8 mouse cellular contexts compared by ENCODE assay signal in the genomic region with DNA sequence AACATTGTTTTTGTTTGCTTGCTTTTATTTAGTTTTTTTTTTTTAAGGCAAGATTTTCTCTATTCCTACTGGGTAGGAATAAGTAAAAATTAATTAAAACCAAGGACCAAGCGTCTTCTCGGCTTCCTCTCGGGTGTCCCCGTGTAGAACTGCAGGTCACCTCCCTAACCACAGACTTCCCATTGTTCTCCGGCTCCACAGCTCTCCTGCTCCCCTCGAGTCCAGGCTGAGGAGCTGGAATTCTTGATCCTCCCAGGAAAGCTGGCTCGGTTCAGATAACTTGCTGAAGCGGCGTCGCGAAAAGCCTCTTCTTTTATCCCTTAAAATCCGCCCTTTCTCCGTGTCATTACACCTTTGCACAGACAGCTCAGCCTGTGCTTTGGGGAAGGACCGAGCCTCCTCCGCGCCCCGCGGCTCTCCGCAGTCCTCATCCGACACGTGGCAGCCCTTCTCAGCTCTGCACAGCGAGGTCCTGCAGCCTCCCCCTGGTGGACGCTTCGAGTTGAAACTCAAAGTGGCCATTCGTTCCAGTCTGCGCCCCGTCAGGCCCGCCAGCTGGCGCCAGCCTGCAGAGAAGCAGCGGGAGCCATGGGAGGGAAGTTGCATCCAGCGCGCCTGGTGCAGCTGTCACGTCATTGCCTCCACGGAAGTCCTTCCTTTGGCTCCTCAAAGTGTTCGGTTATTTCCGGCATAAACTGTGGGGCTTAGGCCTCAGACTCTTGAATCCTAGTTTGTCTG. TPM values are rescaled to one million over a fixed set of nuclear protein-coding genes. Genes with fewer than 3 reads are reported as not detected.
DNase-seq lines count a peak whose midpoint lies in the region; ATAC-seq and TF ChIP-seq lines count a peak whose summit lies in the region.

No protein-coding gene starts in this region.

- peak overlapping the region; percentile 91 for H3K27ac ChIP-seq in embryonic facial prominence, embryonic 13.5 days
- peak overlapping the region; percentile 79 for H3K27ac ChIP-seq in heart, adult 2 months
- peak overlapping the region; percentile 95 for H3K27ac ChIP-seq in limb, embryonic 13.5 days
- H3K27ac ChIP-seq in midbrain, embryonic 16.5 days (ENCODE audit: low read length) = peak overlapping the region; percentile 88

- H3K9ac ChIP-seq in embryonic facial prominence, embryonic 13.5 days = peak overlapping the region; percentile 75
- peak overlapping the region; percentile 50 for H3K9ac ChIP-seq in heart, adult 2 months (ENCODE audit: low read depth, low read length)
- peak overlapping the region; percentile 71 for H3K9ac ChIP-seq in limb, embryonic 13.5 days
- peak overlapping the region; percentile 63 for H3K9ac ChIP-seq in midbrain, embryonic 16.5 days (ENCODE audit: low read depth, low read length)

- peak; percentile 44; the same call in 1 of the 2 replicates for TF ChIP-seq POLR2A in heart, adult 2 months (IDR thresholded peaks at IDR 0.05; ENCODE audit: insufficient read depth, low read depth, low read length)

- peak; percentile 92 for TF ChIP-seq CTCF in heart, adult 2 months (IDR thresholded peaks at IDR 0.05)

- no peaks in the 10 kb centered on the region for H3K27me3 ChIP-seq in embryonic facial prominence, embryonic 13.5 days
- no peaks in the 10 kb centered on the region for H3K27me3 ChIP-seq in heart, adult 2 months (ENCODE audit: control insufficient read depth, insufficient read depth, low read length)
- no peaks in the 10 kb centered on the region for H3K27me3 ChIP-seq in limb, embryonic 13.5 days
- no peaks in the 10 kb centered on the region for H3K27me3 ChIP-seq in midbrain, embryonic 16.5 days (ENCODE audit: control insufficient read depth, insufficient read depth, low read depth, low read length)

- peak; percentile 96 for ATAC-seq in embryonic facial prominence, embryonic 13.5 days (ENCODE audit: insufficient number of reproducible peaks, insufficient read depth, low FRiP score, low TSS enrichment, low read depth)
- peak; percentile 97 for ATAC-seq in limb, embryonic 13.5 days (ENCODE audit: low FRiP score, low read depth)
- ATAC-seq in midbrain, embryonic 16.5 days = peak; percentile 98

- intact Hi-C loops in heart, adult 2 months (cut with DNase I) = loop anchor here (2.0 to 10.0 kb wide), 2 partner anchors 72 to 300 kb away; no protein-coding TSS in a partner anchor

- H3K4me2 ChIP-seq in embryonic facial prominence, embryonic 13.5 days = peak overlapping the region; percentile 59
- peak overlapping the region; percentile 62 for H3K4me2 ChIP-seq in limb, embryonic 13.5 days (replicated peaks)
- H3K4me2 ChIP-seq in midbrain, embryonic 16.5 days (ENCODE audit: low read length) = peak overlapping the region; percentile 53

- peak overlapping the region; percentile 35 for H3K4me3 ChIP-seq in embryonic facial prominence, embryonic 13.5 days
- peak overlapping the region; percentile 38 for H3K4me3 ChIP-seq in heart, adult 2 months
- peak overlapping the region; percentile 39 for H3K4me3 ChIP-seq in limb, embryonic 13.5 days
- peak overlapping the region; percentile 31 for H3K4me3 ChIP-seq in midbrain, embryonic 16.5 days (ENCODE audit: low read depth, low read length)

- no peaks in the 10 kb centered on the region for H3K79me2 ChIP-seq in heart, adult 2 months (replicated peaks; ENCODE audit: control insufficient read depth, insufficient read depth, low read length)

- DNase-seq in 3134 (ENCODE audit: extremely low read depth, insufficient read length, low spot score) = peak; percentile 92
- DNase-seq in adrenal gland, postnatal 36 days = peak; percentile 93 to 94
- peak; percentile 87 to 93 for DNase-seq in heart, adult 2 months
- peak; percentile 88 to 91 for DNase-seq in kidney, adult 8-10 months
- DNase-seq in spleen, postnatal 10 days (ENCODE audit: low spot score in 2 of 2) = peak; percentile 53 to 84

- peaks cover 31% of the 10 kb centered on the region for H3K4me1 ChIP-seq in embryonic facial prominence, embryonic 13.5 days
- H3K4me1 ChIP-seq in heart, adult 2 months (ENCODE audit: control insufficient read depth, insufficient read depth, low read length) = peaks cover 5% of the 10 kb centered on the region
- peaks cover 28% of the 10 kb centered on the region for H3K4me1 ChIP-seq in limb, embryonic 13.5 days
- peaks cover 13% of the 10 kb centered on the region for H3K4me1 ChIP-seq in midbrain, embryonic 16.5 days (ENCODE audit: control insufficient read depth, insufficient read depth, low read length)

- under 1% methylated on average over 36 of the region's 36 CpGs for WGBS in embryonic facial prominence, embryonic 13.5 days
- 2% methylated on average over 36 of the region's 36 CpGs for WGBS in heart, adult 2 months
- under 1% methylated on average over 36 of the region's 36 CpGs for WGBS in limb, embryonic 13.5 days
- under 1% methylated on average over 36 of the region's 36 CpGs for WGBS in midbrain, embryonic 16.5 days

- TF ChIP-seq EP300 in heart, adult 2 months (IDR thresholded peaks at IDR 0.05; ENCODE audit: insufficient read depth, low read depth, low read length) = peak; percentile 91

- H3K36me3 ChIP-seq in embryonic facial prominence, embryonic 13.5 days = no peaks in the 10 kb centered on the region
- H3K36me3 ChIP-seq in heart, adult 2 months (ENCODE audit: control insufficient read depth, insufficient read depth, low read length) = no peaks in the 10 kb centered on the region
- H3K36me3 ChIP-seq in limb, embryonic 13.5 days = no peaks in the 10 kb centered on the region
- H3K36me3 ChIP-seq in midbrain, embryonic 16.5 days (ENCODE audit: control insufficient read depth, insufficient read depth, low read length) = no peaks in the 10 kb centered on the region

- H3K9me3 ChIP-seq in embryonic facial prominence, embryonic 13.5 days = no peaks in the 10 kb centered on the region
- no peaks in the 10 kb centered on the region for H3K9me3 ChIP-seq in limb, embryonic 13.5 days
- no peaks in the 10 kb centered on the region for H3K9me3 ChIP-seq in midbrain, embryonic 16.5 days (replicated peaks; ENCODE audit: control insufficient read depth, low read length, poor library complexity, severe bottlenecking)

RNA-seq across cellular contexts. Expression of gene Rbp7, which starts 9.6 kb away (rescaled TPM):
- total RNA-seq in adrenal gland, postnatal 36 days (2021) = 10 to 100 TPM; 16.5 to 67.6 TPM
- 0.52 TPM in 1 of 2 replicates, not detected in the other for polyA plus RNA-seq in embryonic facial prominence, embryonic 13.5 days (2015; fragmentation: Nextera tagmentation; extraction: Ambion mirVana)
- total RNA-seq in heart, adult 2 months (2021) = 10 to 100 TPM; 56.2 to 61.6 TPM
- 8.7 and 22.9 TPM in 2 replicates for polyA plus RNA-seq in heart, adult 2 months (2012; rRNA removed)
- 0.37 and 0.41 TPM in 2 replicates for polyA plus RNA-seq in limb, embryonic 13.5 days (2015; fragmentation: Nextera tagmentation; extraction: Ambion mirVana)
- 0.43 TPM in 1 of 2 replicates, not detected in the other for polyA plus RNA-seq in midbrain, embryonic 16.5 days (2015; fragmentation: Nextera tagmentation; extraction: Ambion mirVana)

RNA-seq across cellular contexts. Expression of gene Ube4b, which starts 18.6 kb away (rescaled TPM):
- total RNA-seq in adrenal gland, postnatal 36 days (2021) = 10 to 100 TPM; 65.8 to 85.7 TPM
- polyA plus RNA-seq in embryonic facial prominence, embryonic 13.5 days (2015; fragmentation: Nextera tagmentation; extraction: Ambion mirVana) = 48.7 and 49.4 TPM in 2 replicates
- total RNA-seq in heart, adult 2 months (2021) = 10 to 100 TPM; 39.6 to 41.6 TPM
- polyA plus RNA-seq in heart, adult 2 months (2012; rRNA removed) = 37.5 and 40.2 TPM in 2 replicates
- 47.5 and 53.9 TPM in 2 replicates for polyA plus RNA-seq in limb, embryonic 13.5 days (2015; fragmentation: Nextera tagmentation; extraction: Ambion mirVana)
- polyA plus RNA-seq in midbrain, embryonic 16.5 days (2015; fragmentation: Nextera tagmentation; extraction: Ambion mirVana) = 54.1 and 57.9 TPM in 2 replicates

RNA-seq across cellular contexts. Expression of gene Tmem274, which starts 32.0 kb away (rescaled TPM):
- total RNA-seq in adrenal gland, postnatal 36 days (2021) = not detected
- polyA plus RNA-seq in embryonic facial prominence, embryonic 13.5 days (2015; fragmentation: Nextera tagmentation; extraction: Ambion mirVana) = 0.37 TPM in 1 of 2 replicates, not detected in the other
- total RNA-seq in heart, adult 2 months (2021) = not detected
- polyA plus RNA-seq in heart, adult 2 months (2012; rRNA removed) = not detected in 2 replicates
- polyA plus RNA-seq in limb, embryonic 13.5 days (2015; fragmentation: Nextera tagmentation; extraction: Ambion mirVana) = 0.55 and 0.99 TPM in 2 replicates
- not detected in 2 replicates for polyA plus RNA-seq in midbrain, embryonic 16.5 days (2015; fragmentation: Nextera tagmentation; extraction: Ambion mirVana)

RNA-seq across cellular contexts. Expression of gene Nmnat1, which starts 39.9 kb away (rescaled TPM):
- total RNA-seq in adrenal gland, postnatal 36 days (2021) = 10 to 100 TPM; 16.4 to 17.8 TPM
- polyA plus RNA-seq in embryonic facial prominence, embryonic 13.5 days (2015; fragmentation: Nextera tagmentation; extraction: Ambion mirVana) = 9.2 and 10.2 TPM in 2 replicates
- total RNA-seq in heart, adult 2 months (2021) = 10 to 100 TPM; 29.4 to 36.1 TPM
- polyA plus RNA-seq in heart, adult 2 months (2012; rRNA removed) = 20.6 and 26.2 TPM in 2 replicates
- 10.5 and 12.4 TPM in 2 replicates for polyA plus RNA-seq in limb, embryonic 13.5 days (2015; fragmentation: Nextera tagmentation; extraction: Ambion mirVana)
- polyA plus RNA-seq in midbrain, embryonic 16.5 days (2015; fragmentation: Nextera tagmentation; extraction: Ambion mirVana) = 5.9 and 8.1 TPM in 2 replicates

RNA-seq across cellular contexts. Expression of gene Lzic, which starts 39.9 kb away (rescaled TPM):
- total RNA-seq in adrenal gland, postnatal 36 days (2021) = 10 to 100 TPM; 28.5 to 29.3 TPM
- 56.5 TPM in 2 replicates for polyA plus RNA-seq in embryonic facial prominence, embryonic 13.5 days (2015; fragmentation: Nextera tagmentation; extraction: Ambion mirVana)
- 10 to 100 TPM; 62.1 to 66.9 TPM for total RNA-seq in heart, adult 2 months (2021)
- 20.2 and 23.8 TPM in 2 replicates for polyA plus RNA-seq in heart, adult 2 months (2012; rRNA removed)
- polyA plus RNA-seq in limb, embryonic 13.5 days (2015; fragmentation: Nextera tagmentation; extraction: Ambion mirVana) = 55.8 and 62.5 TPM in 2 replicates
- polyA plus RNA-seq in midbrain, embryonic 16.5 days (2015; fragmentation: Nextera tagmentation; extraction: Ambion mirVana) = 39.8 and 43.1 TPM in 2 replicates

Comparison
In these comparisons a context has a peak if more than half of its experiments do, and no peak if none do; other contexts are left out.
1. Peak in every context shown above with its lines: DNase-seq, ATAC-seq, H3K4me3 ChIP-seq and H3K27ac ChIP-seq.